Mouse (Mus musculus) kidney, postnatal 10 days (tissue): Measurements from ENCODE around the gene Git1.

ENCODE experiments used
- DNase-seq: peaks from one replicate; pipeline ENCODE4 v3.0.0; 2021; ENCODE audit warnings: mixed read lengths

Gene Git1

GRCm38 (mm10) chr11:77493512-77494343 is at the start of gene Git1:
Gene Git1 (plus strand): TSS chr11:77493562.
- DNase-seq, result peak; percentile 77

DNA sequence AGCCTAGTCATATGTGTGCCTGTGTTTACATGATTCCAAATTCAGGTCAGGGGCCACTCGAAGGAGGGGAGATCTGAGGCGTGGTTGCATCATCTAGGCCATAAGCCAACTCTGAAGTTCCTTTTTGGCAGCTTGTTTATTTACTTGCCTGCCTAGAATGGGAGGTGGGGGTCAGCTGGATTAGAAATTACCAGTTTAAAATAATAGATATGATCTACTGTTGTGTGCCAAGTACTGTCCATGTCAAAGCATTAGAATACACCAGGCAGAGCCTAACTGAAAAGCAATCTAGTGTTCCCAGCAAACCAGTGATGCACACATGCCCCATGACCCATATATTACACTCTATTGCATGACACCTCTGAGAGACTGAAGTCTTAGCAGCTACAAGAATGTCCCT is 48.4 kb upstream of the Git1 start:
- DNase-seq, result peak; percentile 54

DNA sequence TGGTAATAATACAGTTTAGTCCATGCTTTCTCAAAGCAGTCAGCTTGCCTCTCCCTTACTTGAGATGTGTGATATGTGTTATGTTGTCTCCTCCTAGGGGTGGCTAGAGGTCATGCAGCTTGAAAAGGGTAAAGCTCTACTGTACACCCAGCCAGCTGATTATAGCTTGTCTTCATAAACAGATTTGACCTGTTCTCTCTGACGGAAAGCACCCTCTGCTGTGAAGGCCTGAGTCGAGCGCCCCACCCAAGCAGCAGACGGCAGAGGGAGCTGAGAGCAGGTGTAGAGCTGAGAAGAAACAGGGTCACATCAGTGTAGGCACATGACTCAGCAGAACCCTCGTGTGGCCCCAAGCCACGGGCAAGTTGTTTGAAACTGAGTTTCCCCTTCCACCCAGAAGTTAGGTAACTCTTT is 46.7 kb upstream of the Git1 start:
- DNase-seq, result peak; percentile 69

DNA sequence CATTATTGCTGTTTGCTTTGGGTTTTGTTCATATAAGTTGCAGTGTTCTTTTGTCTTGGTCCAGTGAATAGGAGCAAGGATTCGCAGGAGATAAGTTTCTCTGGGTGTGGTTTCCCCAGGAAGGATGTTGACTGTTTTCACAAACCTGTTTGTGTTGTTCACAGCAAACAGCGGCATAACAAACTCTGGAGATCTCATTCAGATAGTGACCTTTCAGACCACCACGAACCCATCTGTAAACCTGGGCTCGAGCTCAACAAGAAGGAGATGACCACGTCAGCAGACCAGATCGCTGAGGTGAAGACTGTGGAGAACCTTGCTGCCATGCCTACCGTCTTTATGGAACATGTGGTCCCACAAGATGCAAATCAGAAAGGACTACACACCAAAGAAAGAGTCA is 44.1 kb upstream of the Git1 start:
- no peak for DNase-seq

- DNase-seq, result no peak
Observed at GRCm38 (mm10) chr11:77451670-77452069, 41.7 kb upstream of the Git1 start.

- DNase-seq, result no peak
Observed at GRCm38 (mm10) chr11:77453388-77453787, 40.0 kb upstream of the Git1 start.

GRCm38 (mm10) chr11:77455770-77456510 is 37.4 kb upstream of the Git1 start:
- DNase-seq, result no peak

DNA sequence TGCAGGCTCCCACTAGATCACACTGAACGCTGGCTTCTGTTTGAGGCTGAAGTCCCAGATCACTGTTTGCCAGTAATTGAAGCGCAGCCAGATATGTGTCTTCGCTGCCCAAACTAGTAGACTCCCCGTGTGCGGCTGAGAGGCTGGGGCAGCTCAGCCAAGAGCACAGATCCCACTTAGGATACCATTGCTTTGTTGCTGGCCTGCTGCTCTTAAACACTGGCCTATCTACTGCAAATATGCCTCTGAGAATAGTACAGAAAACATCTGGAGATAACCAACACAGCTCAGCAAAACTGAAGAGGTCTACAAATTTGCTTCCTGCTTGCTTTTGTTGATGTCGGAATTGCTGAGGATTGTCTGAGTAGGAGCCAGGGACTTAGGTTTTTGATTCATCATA is 36.5 kb upstream of the Git1 start:
- DNase-seq, result no peak

GRCm38 (mm10) chr11:77461856-77462255 is 31.5 kb upstream of the Git1 start:
- no peak for DNase-seq

GRCm38 (mm10) chr11:77462283-77463100 is 30.9 kb upstream of the Git1 start, which contains the start of gene Coro6:
Gene Coro6 (plus strand): TSS chr11:77462411.
- DNase-seq, result peak; percentile 91

GRCm38 (mm10) chr11:77463101-77463445 is 30.3 kb upstream of the Git1 start:
- DNase-seq, result no peak

DNA sequence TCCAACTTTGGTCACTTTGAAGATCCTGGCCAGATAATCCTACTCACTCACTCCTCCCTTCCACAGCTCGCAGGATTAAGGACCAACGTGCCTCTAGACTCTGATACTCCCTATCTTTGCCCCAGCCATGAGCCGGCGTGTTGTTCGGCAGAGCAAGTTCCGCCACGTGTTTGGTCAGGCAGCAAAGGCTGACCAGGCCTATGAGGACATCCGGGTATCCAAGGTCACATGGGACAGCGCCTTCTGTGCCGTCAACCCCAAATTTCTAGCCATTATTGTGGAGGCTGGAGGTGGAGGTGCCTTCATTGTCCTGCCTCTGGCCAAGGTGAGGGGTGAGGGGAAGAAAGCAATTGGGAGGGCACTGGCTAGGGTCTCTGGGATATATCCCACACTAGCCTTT is 29.6 kb upstream of the Git1 start:
- DNase-seq, result no peak

- DNase-seq, result no peak
Observed at GRCm38 (mm10) chr11:77464684-77465083, 28.7 kb upstream of the Git1 start.

DNA sequence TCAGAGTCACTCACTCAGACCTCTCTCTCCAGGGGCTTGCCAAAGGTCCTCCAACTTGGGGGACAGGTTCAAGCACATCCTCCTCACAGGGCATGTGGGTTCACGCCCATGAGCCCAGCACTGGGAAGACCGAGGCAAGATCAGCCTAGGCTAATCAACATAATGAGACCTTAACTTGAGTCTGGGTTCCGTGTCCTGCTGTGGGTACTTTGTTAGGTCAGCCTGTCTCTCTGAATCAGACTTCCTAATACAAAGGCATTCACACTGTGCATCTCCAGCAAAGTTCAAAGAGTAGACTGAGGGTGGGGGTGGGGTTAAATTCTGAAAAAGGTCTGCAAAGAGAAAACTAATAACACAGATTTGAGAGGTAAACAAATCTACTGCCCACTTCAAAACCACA is 28.3 kb upstream of the Git1 start:
- DNase-seq, result no peak

GRCm38 (mm10) chr11:77466544-77466943 is 26.8 kb upstream of the Git1 start:
- DNase-seq, result no peak

GRCm38 (mm10) chr11:77467157-77467556 is 26.2 kb upstream of the Git1 start:
- peak; percentile 88 for DNase-seq

DNA sequence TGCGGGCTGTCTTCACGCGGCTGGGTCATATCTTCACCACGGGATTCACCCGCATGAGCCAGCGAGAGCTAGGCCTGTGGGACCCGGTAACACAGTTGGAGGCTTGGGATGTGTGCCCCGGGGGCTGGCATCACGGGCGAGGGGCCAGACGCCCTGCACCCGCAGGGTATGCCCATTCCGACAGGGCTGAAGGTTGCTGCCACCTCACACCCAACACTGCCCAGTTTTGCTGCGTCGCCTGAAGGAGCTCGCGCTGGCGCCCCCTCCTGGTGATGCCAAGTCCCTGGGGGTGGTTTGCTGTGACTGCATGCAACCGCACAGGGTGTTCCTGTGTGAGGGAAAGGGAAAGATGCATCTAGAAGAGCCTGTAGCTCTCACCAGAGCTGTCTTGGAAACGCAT is 25.6 kb upstream of the Git1 start:
- peak; percentile 87 for DNase-seq

- no peak for DNase-seq
Observed at GRCm38 (mm10) chr11:77468397-77468796, 25.0 kb upstream of the Git1 start.

- no peak for DNase-seq
Observed at GRCm38 (mm10) chr11:77471407-77471806, 22.0 kb upstream of the Git1 start.

DNA sequence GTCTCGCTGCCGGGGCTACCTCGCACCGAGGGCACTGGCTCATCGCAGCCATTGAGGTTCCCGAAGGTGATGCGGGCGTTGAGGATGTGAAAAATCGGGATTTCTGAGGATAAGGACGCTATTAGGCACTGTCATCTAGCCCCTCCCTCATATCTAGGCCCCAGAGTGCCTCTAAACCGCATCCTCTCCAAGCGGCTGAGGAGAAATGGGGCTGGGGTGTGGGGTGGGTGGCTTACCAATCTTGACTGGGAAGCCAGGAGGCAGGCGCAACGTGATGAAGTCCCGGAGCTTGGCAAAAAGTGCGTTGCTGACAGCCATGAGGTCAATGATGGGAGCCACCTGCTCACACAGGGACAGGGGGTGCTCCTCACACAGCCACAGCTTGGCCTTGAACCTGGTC is 20.6 kb upstream of the Git1 start:
- DNase-seq, result no peak

- DNase-seq, result no peak
Observed at GRCm38 (mm10) chr11:77476216-77476615, 17.1 kb upstream of the Git1 start.

DNA sequence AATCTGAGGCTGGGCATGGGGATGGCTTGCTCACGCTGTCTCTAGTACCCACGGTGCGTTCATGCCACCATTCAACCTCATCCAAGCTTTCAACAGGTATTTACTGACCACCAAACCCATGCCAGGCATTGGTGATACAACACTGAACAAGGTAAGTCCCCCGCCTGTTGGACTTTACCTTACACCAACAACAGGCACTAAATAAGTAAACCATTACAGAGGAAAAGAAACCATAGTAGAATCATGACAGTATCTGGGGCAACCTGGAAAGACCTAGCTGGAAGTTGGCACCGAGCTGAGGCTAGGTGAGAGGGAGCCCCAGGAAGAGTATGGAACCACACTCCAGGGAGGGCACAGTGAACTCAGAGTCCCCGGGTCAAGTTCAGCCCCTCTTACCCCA is 16.5 kb upstream of the Git1 start:
- DNase-seq, result no peak

DNA sequence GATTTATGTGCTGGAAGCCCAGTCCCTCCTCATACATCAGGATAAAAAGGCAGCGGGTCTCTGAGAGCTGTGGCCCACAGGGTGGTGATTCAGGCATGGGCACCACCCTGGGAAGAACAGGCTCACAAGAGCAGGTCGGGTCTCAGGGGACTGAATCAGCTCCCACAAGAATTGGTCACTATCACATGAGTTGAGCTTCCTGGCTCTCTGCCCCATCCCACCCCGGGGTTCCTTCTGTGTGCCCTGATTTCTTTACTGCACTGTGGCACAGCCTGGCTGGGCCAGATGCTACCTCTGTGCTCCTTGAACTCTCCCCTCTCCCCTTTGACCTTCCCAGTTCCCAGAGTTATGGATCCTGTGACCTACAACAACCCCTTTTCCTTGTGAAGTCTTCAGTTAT is 10.3 kb upstream of the Git1 start:
- DNase-seq, result no peak
